Mouse (Mus musculus): ENCODE data around the gene Aass. TPM values are rescaled to one million over a fixed set of nuclear protein-coding genes. Genes with fewer than 3 reads are reported as not detected.

The Aass gene
- polyA plus RNA-seq (2014; fragmentation: Illumina TruSeq; extraction: RNeasy Lipid Tissue Mini Kit (QIAGEN cat#74804); ENCODE audit: low read depth, low replicate concordance), result 0.76 TPM

GRCm38 (mm10) chr6:23132573-23133181 is at the start of gene Aass:
TSS of gene Aass (minus strand) at chr6:23132986.

Other genes starting within 250 kb of the Aass start
- not detected for gene Fezf1, start 115.4 kb upstream of the Aass start, polyA plus RNA-seq (2014; fragmentation: Illumina TruSeq; extraction: RNeasy Lipid Tissue Mini Kit (QIAGEN cat#74804); ENCODE audit: low read depth, low replicate concordance)